Mouse (Mus musculus): ENCODE measurements around the gene Ctnnd2.

- TF ChIP-seq EP300 (IDR thresholded peaks at IDR 0.05), result no peak
- no peak for TF ChIP-seq CTCF (IDR thresholded peaks at IDR 0.05)
Observed at GRCm38 (mm10) chr15:30986890-30987289, 814.5 kb downstream of the Ctnnd2 start.

Measured in lung, postnatal 0 days (tissue).